Mouse (Mus musculus): ENCODE results near the gene Trmt2a.
"Not testable (repeated sequence)": the region's sequence is repeated elsewhere in the genome, so short reads cannot be mapped to it uniquely, and the experiment has no call there.

Trmt2a gene

DNA sequence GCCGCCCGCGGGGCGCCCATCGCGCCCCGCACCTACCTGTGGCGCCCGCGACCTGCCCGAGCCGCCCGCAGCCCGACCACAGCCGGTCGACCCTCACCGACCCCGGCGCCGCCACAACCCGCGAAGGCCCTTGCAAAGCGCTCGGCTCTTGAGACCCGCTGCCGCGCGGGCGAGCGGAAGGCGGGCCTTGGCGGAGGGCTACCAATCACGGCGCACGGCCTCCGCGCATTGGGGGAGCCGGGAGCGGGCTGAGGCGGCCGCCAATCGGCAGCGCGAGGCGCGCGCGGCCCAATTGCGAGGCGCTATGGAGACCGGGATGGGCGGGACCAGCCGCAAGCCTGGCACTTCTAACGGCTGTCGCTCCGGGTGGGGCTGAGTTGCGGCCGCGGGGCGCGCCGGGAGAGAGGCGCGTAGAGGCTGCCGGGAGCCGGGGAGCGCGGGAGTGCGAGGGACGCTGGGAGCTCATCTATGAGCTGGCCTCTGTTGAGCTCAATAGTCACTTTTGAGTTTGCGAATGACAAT lies 40.6 kb downstream of the Trmt2a start, which contains the start of gene Dgcr8:
Gene Dgcr8, minus strand, starts transcription at position 180 of the 522 bp plus-strand sequence.
- peak; percentile 98 for DNase-seq (ENCODE audit: low spot score)

DNA sequence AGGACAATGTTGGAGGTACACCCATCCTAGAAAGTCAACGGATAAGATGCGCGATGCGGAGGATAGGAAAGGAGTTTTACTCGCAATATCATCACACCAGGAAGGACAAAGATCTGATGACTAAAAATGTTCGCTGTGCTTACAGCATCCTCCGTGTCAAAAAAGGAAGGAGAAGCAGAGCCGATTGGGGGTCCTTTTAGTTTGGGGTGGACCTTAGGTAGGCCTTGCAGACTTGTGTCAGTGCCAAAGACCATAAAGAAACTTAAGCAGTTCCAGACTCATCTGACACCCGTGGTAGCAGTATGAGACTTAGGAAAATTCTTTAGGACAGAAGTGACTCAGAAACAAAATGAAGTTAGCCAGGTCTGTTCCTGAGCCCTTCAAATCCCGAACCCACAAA lies 41.1 kb downstream of the Trmt2a start:
- not testable (repeated sequence) for DNase-seq (ENCODE audit: low spot score)
